ENCODE assay signal across 18 mouse cellular contexts in genomic region chr7:44908706-44909476, GRCm38 (mm10). TPM values are rescaled to one million over a fixed set of nuclear protein-coding genes. Genes with fewer than 3 reads are reported as not detected.
A peak's percentile ranks its signal among the peaks of the same experiment; 100 is the strongest.
DNase-seq lines count a peak whose midpoint lies in the region; ATAC-seq and TF ChIP-seq lines count a peak whose summit lies in the region.
"Had no signal": no experiment of that assay in that cellular context is flagged by ENCODE, and none has a peak within 500 bp of the region (broad histone marks: within the 10 kb centered on the region; RNA-seq: fewer than 3 reads in every experiment).

No protein-coding gene starts in this region.

- H3K4me3 ChIP-seq in left cerebral cortex, adult 2 months: no peak overlapping the region
- H3K4me3 ChIP-seq in hindbrain, postnatal 0 days (ENCODE audit: low read length): no peak overlapping the region
- H3K4me3 ChIP-seq: forebrain, embryonic 12.5 days; gastrocnemius, adult 2 months; hindbrain, embryonic 12.5 days; liver, embryonic 13.5 days; midbrain, embryonic 12.5 days had no signal

- no peak for TF ChIP-seq CTCF in left cerebral cortex, adult 2 months (IDR thresholded peaks at IDR 0.05)
- TF ChIP-seq CTCF in hindbrain, postnatal 0 days (IDR thresholded peaks at IDR 0.05; ENCODE audit: low read depth): no peak

- no peaks in the 10 kb centered on the region for H3K9me3 ChIP-seq in hindbrain, postnatal 0 days (ENCODE audit: low read length)
- H3K9me3 ChIP-seq: forebrain, embryonic 12.5 days; hindbrain, embryonic 12.5 days; liver, embryonic 13.5 days; midbrain, embryonic 12.5 days had no signal

- no peak overlapping the region for H3K4me2 ChIP-seq in hindbrain, postnatal 0 days (ENCODE audit: low read depth, low read length)
- H3K4me2 ChIP-seq: forebrain, embryonic 12.5 days; heart, embryonic 11.5 days; hindbrain, embryonic 12.5 days; liver, embryonic 13.5 days; midbrain, embryonic 12.5 days had no signal

- DNase-seq in left cerebral cortex, adult 2 months (ENCODE audit: extremely low spot score in 1 of 2, low spot score in 2 of 2): no peak
- DNase-seq in left cerebral cortex, postnatal 14 days (ENCODE audit: low spot score in 2 of 2): no peak
- peak; percentile 86 for DNase-seq in Muller cell, postnatal 12 days (ENCODE audit: inconsistent ontology term)
- peak; percentile 85 to 90 for DNase-seq in adrenal gland, postnatal 36 days
- DNase-seq in thymus, postnatal 4 days: peak; percentile 42
- DNase-seq in heart, postnatal 4 days: no peak
- DNase-seq in hindbrain, postnatal 0 days (ENCODE audit: low spot score): no peak
- DNase-seq: gastrocnemius, adult 2 months; kidney, adult 11 months; left cerebral cortex, postnatal 4 days; liver, embryonic 13.5 days; lung, postnatal 14 days had no signal

- H3K27me3 ChIP-seq in hindbrain, postnatal 0 days (ENCODE audit: insufficient read depth, low read length): no peaks in the 10 kb centered on the region
- H3K27me3 ChIP-seq: forebrain, embryonic 12.5 days; hindbrain, embryonic 12.5 days; liver, embryonic 13.5 days; midbrain, embryonic 12.5 days had no signal

- ATAC-seq in hindbrain, postnatal 0 days: no peak

- peak overlapping the region; percentile 64 for H3K27ac ChIP-seq in left cerebral cortex, adult 2 months
- H3K27ac ChIP-seq in hindbrain, postnatal 0 days: no peak overlapping the region
- H3K27ac ChIP-seq: forebrain, embryonic 12.5 days; gastrocnemius, adult 2 months; hindbrain, embryonic 12.5 days; liver, embryonic 13.5 days; midbrain, embryonic 12.5 days had no signal

- WGBS in hindbrain, postnatal 0 days: 90% methylated on average over 15 of the region's 15 CpGs

- no peak overlapping the region for H3K9ac ChIP-seq in hindbrain, postnatal 0 days (replicated peaks; ENCODE audit: low read length)
- H3K9ac ChIP-seq: forebrain, embryonic 12.5 days; hindbrain, embryonic 12.5 days; liver, embryonic 13.5 days; midbrain, embryonic 12.5 days had no signal

- no peaks in the 10 kb centered on the region for H3K4me1 ChIP-seq in hindbrain, postnatal 0 days (ENCODE audit: insufficient read depth, low read length)
- H3K4me1 ChIP-seq: forebrain, embryonic 12.5 days; hindbrain, embryonic 12.5 days; midbrain, embryonic 12.5 days had no signal

- intact Hi-C loops in left cerebral cortex, adult 2 months (cut with DNase I): no loop called here
- intact Hi-C loops in left cerebral cortex, postnatal 14 days (cut with DNase I): no loop called here

- H3K36me3 ChIP-seq in hindbrain, postnatal 0 days (ENCODE audit: insufficient read depth, low read length): peaks cover 80% of the 10 kb centered on the region

RNA-seq across cellular contexts. Expression of gene Fuz, which starts 13.0 kb away (rescaled TPM):
- total RNA-seq in left cerebral cortex, adult 2 months (2021): 10 to 100 TPM; 23.4 to 24.1 TPM
- 10 to 100 TPM; 20.4 to 22.9 TPM for total RNA-seq in left cerebral cortex, postnatal 14 days (2021)
- 10 to 100 TPM; 24.9 to 25.8 TPM for total RNA-seq in adrenal gland, postnatal 36 days (2021)
- 10 to 100 TPM; 10.7 to 10.8 TPM for total RNA-seq in heart, postnatal 4 days (2021)
- 27.8 and 29.8 TPM in 2 replicates for total RNA-seq in hindbrain, postnatal 0 days (2014; rRNA removed)
- 14.5 and 14.9 TPM in 2 replicates for polyA plus RNA-seq in hindbrain, postnatal 0 days (2015; fragmentation: Nextera tagmentation; extraction: Ambion mirVana)

RNA-seq across cellular contexts. Expression of gene Med25, which starts 16.4 kb away (rescaled TPM):
- total RNA-seq in left cerebral cortex, adult 2 months (2021): 10 to 100 TPM; 96.1 to 98.5 TPM
- 100 to 1,000 TPM in 1 of 2 experiments, 10 to 100 TPM in 1; 92.5 to 103 TPM for total RNA-seq in left cerebral cortex, postnatal 14 days (2021)
- 10 to 100 TPM; 86.1 to 97.1 TPM for total RNA-seq in adrenal gland, postnatal 36 days (2021)
- 10 to 100 TPM; 74.6 to 76.3 TPM for total RNA-seq in heart, postnatal 4 days (2021)
- 193 and 194 TPM in 2 replicates for total RNA-seq in hindbrain, postnatal 0 days (2014; rRNA removed)
- 121 and 123 TPM in 2 replicates for polyA plus RNA-seq in hindbrain, postnatal 0 days (2015; fragmentation: Nextera tagmentation; extraction: Ambion mirVana)

RNA-seq across cellular contexts. Expression of gene Ap2a1, which starts 20.4 kb away (rescaled TPM):
- total RNA-seq in left cerebral cortex, adult 2 months (2021): 100 to 1,000 TPM; 327 to 331 TPM
- 100 to 1,000 TPM; 381 to 392 TPM for total RNA-seq in left cerebral cortex, postnatal 14 days (2021)
- total RNA-seq in adrenal gland, postnatal 36 days (2021): 100 to 1,000 TPM in 1 of 2 experiments, 10 to 100 TPM in 1; 95.0 to 106 TPM
- total RNA-seq in heart, postnatal 4 days (2021): 10 to 100 TPM; 96.9 to 99.4 TPM
- total RNA-seq in hindbrain, postnatal 0 days (2014; rRNA removed): 251 and 255 TPM in 2 replicates
- polyA plus RNA-seq in hindbrain, postnatal 0 days (2015; fragmentation: Nextera tagmentation; extraction: Ambion mirVana): 113 and 115 TPM in 2 replicates

RNA-seq across cellular contexts. Expression of gene Tsks, which starts 34.1 kb away (rescaled TPM):
- 1 to 10 TPM; 2.8 to 3.0 TPM for total RNA-seq in left cerebral cortex, adult 2 months (2021)
- total RNA-seq in left cerebral cortex, postnatal 14 days (2021): 1 to 10 TPM; 2.6 to 2.8 TPM
- not detected for total RNA-seq in adrenal gland, postnatal 36 days (2021)
- total RNA-seq in heart, postnatal 4 days (2021): not detected
- total RNA-seq in hindbrain, postnatal 0 days (2014; rRNA removed): not detected in 2 replicates
- 0.25 and 0.40 TPM in 2 replicates for polyA plus RNA-seq in hindbrain, postnatal 0 days (2015; fragmentation: Nextera tagmentation; extraction: Ambion mirVana)
- total RNA-seq: gastrocnemius, adult 2 months; left cerebral cortex, postnatal 4 days had no signal
- polyA plus RNA-seq: embryonic facial prominence, embryonic 11.5 days; heart, embryonic 11.5 days; hindbrain, embryonic 12.5 days; neural tube, embryonic 11.5 days had no signal

RNA-seq across cellular contexts. Expression of gene Ptov1, which starts 39.3 kb away (rescaled TPM):
- total RNA-seq in left cerebral cortex, adult 2 months (2021): 100 to 1,000 TPM; 273 to 290 TPM
- 100 to 1,000 TPM; 263 to 271 TPM for total RNA-seq in left cerebral cortex, postnatal 14 days (2021)
- 100 to 1,000 TPM; 215 to 274 TPM for total RNA-seq in adrenal gland, postnatal 36 days (2021)
- 100 to 1,000 TPM; 237 to 248 TPM for total RNA-seq in heart, postnatal 4 days (2021)
- total RNA-seq in hindbrain, postnatal 0 days (2014; rRNA removed): 524 and 597 TPM in 2 replicates
- polyA plus RNA-seq in hindbrain, postnatal 0 days (2015; fragmentation: Nextera tagmentation; extraction: Ambion mirVana): 416 and 438 TPM in 2 replicates

Comparison
In these comparisons a context has a peak if more than half of its experiments do, and no peak if none do; other contexts are left out.
1. DNase-seq: peak in Muller cell, postnatal 12 days (single experiment), adrenal gland, postnatal 36 days (2 of 2) and thymus, postnatal 4 days (single experiment); none in left cerebral cortex, adult 2 months (0 of 2), left cerebral cortex, postnatal 14 days (0 of 2), heart, postnatal 4 days (single experiment) and hindbrain, postnatal 0 days (single experiment).